Mouse (Mus musculus) midbrain, embryonic 13.5 days (tissue): ENCODE data around the gene Uchl5. TPM values are rescaled to one million over a fixed set of nuclear protein-coding genes. Genes with fewer than 3 reads are reported as not detected.

Source experiments
- ATAC-seq: fragments of 200-750 bp; cut with Nextera tagmentation; 2 replicates; pipeline ENCODE4 v1.8.0; 2017; ENCODE audit warnings: mild to moderate bottlenecking, moderate TSS enrichment, moderate library complexity
- H3K27ac ChIP-seq: fragments of 300-500 bp; sonication (generic); 2 replicates; pipeline ENCODE4 v1.5.1; 2015; ENCODE audit warnings: inconsistent platforms, mild to moderate bottlenecking, moderate library complexity
- H3K27me3 ChIP-seq: fragments of 300-500 bp; sonication (generic); 2 replicates; pipeline ENCODE4 v1.6.1; 2015; ENCODE audit warnings: mild to moderate bottlenecking, inconsistent platforms
- H3K36me3 ChIP-seq: fragments of 300-500 bp; sonication (generic); 2 replicates; pipeline ENCODE4 v1.6.1; 2015; ENCODE audit warnings: mild to moderate bottlenecking, inconsistent platforms
- H3K4me1 ChIP-seq: fragments of 300-500 bp; sonication (generic); replicated peaks from 2 replicates; pipeline ENCODE4 v1.6.1; 2015; ENCODE audit warnings: inconsistent platforms
- H3K4me2 ChIP-seq: fragments of 300-500 bp; sonication (generic); replicated peaks from 2 replicates; pipeline ENCODE4 v1.6.1; 2015; ENCODE audit warnings: moderate library complexity, mild to moderate bottlenecking, inconsistent platforms
- H3K4me3 ChIP-seq: fragments of 300-500 bp; sonication (generic); replicated peaks from 2 replicates; pipeline ENCODE4 v1.5.1; 2015; ENCODE audit warnings: mild to moderate bottlenecking, inconsistent platforms
- H3K9ac ChIP-seq: fragments of 300-500 bp; sonication (generic); replicated peaks from 2 replicates; pipeline ENCODE4 v1.6.1; 2015; ENCODE audit warnings: mild to moderate bottlenecking, inconsistent platforms
- H3K9me3 ChIP-seq: fragments of 300-500 bp; sonication (generic); 2 replicates; pipeline ENCODE4 v1.6.1; 2016; ENCODE audit warnings: mild to moderate bottlenecking, inconsistent platforms
- WGBS: fragments of 180-500 bp; shearing (Covaris S2); methylation state at CpG from one replicate; pipeline ENCODE4 v1.1.7; 2015; 5-methylcytosine and 5-hydroxymethylcytosine counted together
- polyA plus RNA-seq: library from polyadenylated mRNA; unstranded; fragments of >200 nt; fragmentation: Nextera tagmentation; extraction: Ambion mirVana; gene quantifications from 2 replicates; pipeline ENCODE4 v1.2.1, GENCODE M21; 2015

The Uchl5 gene
- polyA plus RNA-seq, result 69.1 and 79.4 TPM in 2 replicates

DNA sequence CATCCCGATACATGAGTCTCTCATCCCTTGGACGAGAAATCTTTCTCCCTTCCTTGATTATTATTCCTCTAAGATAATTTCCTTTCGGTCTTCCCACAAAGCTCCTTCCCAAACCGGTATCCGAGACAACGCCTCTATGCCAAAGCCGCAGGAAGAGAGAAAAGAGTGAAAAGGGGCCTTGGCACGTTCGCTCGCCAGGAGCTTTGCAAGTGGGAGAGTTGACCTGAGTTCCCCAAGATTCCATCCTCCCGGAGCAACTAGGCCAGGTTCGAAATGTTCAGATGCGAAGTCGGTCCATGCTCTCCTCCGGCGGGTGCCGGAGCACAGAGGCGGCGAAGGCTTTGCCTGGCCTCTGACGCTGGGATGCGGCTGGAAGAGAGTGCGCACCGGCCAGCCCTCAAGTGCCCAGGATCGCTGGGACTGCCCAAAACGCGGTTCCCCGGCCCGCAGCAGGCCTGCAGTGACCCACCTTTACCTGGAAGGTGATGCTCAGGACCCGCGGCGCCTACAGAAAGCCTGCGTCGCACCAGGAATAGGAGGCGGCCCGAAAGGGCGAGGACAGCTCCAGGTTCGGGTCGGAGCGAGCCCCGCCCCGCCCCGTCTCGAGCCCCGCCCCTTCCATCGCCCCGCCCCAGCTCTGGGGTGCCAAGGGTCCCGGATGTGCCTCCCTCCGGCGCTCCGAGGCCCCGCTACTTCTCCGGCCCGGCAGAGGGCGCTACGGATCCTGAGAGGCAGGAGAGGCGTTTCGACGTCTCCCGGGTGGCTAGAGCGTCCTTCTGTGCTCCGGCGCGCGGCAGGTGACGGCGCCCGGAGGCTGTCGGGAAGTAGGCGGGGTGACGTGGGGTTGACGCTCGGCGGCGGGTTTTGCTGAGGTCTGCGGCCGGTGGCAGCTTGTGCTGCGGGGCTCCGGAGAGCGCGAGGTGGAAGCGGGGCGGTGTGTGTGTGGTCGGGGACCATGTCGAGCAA lies at the start of gene Uchl5, which contains the start of gene Trove2:
Uchl5 (plus strand) TSS at position 827 of the 966 bp plus-strand sequence.
Trove2 (minus strand) TSS at position 623 of the 966 bp plus-strand sequence.
- Histone ChIP-seq H3K9ac (peak within 1 kb of the TSS; percentile 90), H3K4me3 (peak within 1 kb of the TSS; percentile 83), H3K36me3 (peaks cover 2% of the 10 kb centered on the region; the same call in 1 of the 2 replicates), H3K4me1 (peaks cover 50% of the 10 kb centered on the region), H3K27ac (peak within 1 kb of the TSS; percentile 76), H3K4me2 (peak within 1 kb of the TSS; percentile 83), H3K9me3 (no peaks in the 10 kb centered on the region), H3K27me3 (no peaks in the 10 kb centered on the region)
- under 1% methylated on average over 78 of the region's 84 CpGs for WGBS
- ATAC-seq, result peak; percentile 98

DNA sequence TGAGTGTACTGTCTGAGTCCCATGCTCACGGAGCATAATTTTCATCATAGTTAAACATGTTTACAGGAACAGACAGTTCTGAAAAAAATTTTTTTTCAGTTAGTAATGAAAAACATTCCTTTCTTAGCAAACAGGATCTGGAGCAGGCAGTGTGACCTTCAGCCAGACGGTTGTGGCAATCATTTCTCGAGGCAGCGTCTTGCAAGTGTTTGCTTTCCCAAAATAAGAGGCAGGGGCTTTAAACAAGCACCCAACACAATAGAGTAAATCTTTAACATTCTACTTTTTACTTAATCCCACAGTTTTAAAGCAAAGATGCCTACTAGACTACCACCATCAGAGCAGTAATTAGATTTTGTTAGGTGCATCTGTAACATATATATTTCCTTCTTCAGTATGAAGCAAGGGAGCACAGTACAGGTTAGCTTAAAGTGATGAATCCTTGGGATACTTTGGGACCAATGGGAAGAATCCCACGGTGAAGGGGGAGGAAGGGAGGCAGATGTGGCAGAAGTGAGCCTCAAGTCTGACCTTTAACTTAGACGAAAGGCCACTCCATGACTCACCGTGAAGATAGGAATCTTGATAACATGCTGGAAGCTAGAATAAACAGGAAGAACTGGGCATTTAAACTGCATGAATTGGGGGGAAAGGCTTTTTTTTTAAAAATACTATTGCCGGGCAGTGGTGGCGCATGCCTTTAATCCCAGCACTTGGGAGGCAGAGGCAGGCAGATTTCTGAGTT lies 49.2 kb upstream of the Uchl5 start:
- H3K4me1 ChIP-seq, result no peaks in the 10 kb centered on the region
- no peaks in the 10 kb centered on the region for H3K9me3 ChIP-seq
- H3K4me3 ChIP-seq, result no peak overlapping the region
- ATAC-seq, result no peak
- no peaks in the 10 kb centered on the region for H3K27me3 ChIP-seq
- H3K9ac ChIP-seq, result no peak overlapping the region
- H3K4me2 ChIP-seq, result no peak overlapping the region
- 85% methylated on average over 9 of the region's 9 CpGs for WGBS
- no peak overlapping the region for H3K27ac ChIP-seq
- H3K36me3 ChIP-seq, result no peaks in the 10 kb centered on the region

DNA sequence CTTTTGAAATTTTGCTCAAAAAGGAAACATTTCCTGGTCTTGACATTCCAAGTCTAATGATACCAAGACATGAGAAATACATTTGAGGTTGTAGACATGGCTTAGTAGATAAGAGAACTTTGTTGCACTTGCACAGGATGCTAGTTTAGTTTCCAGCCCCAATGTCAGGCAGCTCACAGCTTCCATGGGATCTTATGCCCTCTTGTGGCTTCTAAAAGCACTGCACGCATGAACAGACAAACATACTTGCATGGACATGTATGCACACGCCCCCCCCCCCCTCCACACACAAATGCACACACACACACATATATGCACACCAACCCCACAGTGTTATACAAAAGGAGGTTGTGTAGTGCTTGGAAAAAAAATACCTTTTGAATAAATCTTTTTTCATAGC lies 46.2 kb upstream of the Uchl5 start:
- Histone ChIP-seq H3K4me3 (no peak overlapping the region), H3K9ac (no peak overlapping the region), H3K27ac (no peak overlapping the region), H3K9me3 (no peaks in the 10 kb centered on the region), H3K4me2 (no peak overlapping the region), H3K27me3 (no peaks in the 10 kb centered on the region), H3K36me3 (no peaks in the 10 kb centered on the region), H3K4me1 (no peaks in the 10 kb centered on the region)
- 86% methylated on average over 2 of the region's 2 CpGs for WGBS
- ATAC-seq, result no peak

DNA sequence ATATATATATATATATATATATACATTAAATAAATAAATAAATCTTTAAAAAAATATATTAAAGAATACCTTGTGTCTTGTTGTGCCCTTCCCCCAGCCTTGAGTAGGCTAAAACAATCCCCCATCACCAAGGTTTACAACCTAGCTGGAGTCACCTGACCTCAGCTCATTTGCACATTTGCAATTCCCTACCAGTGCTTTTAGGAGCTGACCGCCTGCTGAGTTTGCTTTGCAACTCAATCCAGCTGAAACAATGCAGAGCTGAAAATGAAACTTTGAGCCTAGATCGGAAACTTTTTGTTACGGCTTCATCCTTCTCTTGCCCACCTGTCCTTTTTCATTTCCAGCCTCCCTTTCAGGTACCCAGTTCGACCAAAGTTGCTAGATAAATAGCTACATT lies 45.4 kb upstream of the Uchl5 start:
- Histone ChIP-seq H3K27me3 (no peaks in the 10 kb centered on the region; the same call in 1 of the 2 replicates), H3K9me3 (no peaks in the 10 kb centered on the region), H3K27ac (no peak overlapping the region), H3K36me3 (no peaks in the 10 kb centered on the region), H3K4me2 (no peak overlapping the region), H3K9ac (no peak overlapping the region), H3K4me3 (no peak overlapping the region), H3K4me1 (no peaks in the 10 kb centered on the region)
- 50% methylated on average over 4 of the region's 4 CpGs for WGBS
- ATAC-seq, result no peak

DNA sequence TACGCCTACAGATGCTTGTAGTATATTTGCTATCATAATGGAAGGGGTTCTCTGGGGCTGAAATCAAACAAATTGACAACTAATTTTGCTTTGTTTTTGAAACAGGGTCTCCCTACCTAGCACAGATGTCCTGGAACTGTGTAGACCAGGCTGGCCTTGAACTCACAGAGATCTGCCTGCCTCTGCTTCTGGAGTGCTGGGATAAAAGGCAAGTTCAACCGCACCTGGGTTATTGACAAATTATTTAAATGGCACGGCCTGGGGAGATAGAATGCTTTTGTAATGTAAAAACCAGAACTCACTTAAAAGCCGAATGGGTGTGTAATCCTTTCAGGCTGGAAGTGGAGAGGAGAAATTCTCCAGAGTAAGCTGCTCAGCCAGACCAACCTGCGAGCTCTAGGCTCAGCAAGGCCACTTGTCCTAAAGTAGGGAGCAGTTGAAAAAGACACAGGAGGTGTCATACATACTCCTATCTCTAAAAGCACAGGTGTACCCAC lies 43.1 kb upstream of the Uchl5 start:
- WGBS, result 67% methylated on average over 5 of the region's 5 CpGs
- H3K9me3 ChIP-seq, result no peaks in the 10 kb centered on the region
- no peak overlapping the region for H3K9ac ChIP-seq
- H3K4me2 ChIP-seq, result no peak overlapping the region
- H3K4me1 ChIP-seq, result no peaks in the 10 kb centered on the region
- H3K4me3 ChIP-seq, result no peak overlapping the region
- no peak overlapping the region for H3K27ac ChIP-seq
- no peak for ATAC-seq
- H3K27me3 ChIP-seq, result no peaks in the 10 kb centered on the region; the same call in 1 of the 2 replicates
- H3K36me3 ChIP-seq, result no peaks in the 10 kb centered on the region

DNA sequence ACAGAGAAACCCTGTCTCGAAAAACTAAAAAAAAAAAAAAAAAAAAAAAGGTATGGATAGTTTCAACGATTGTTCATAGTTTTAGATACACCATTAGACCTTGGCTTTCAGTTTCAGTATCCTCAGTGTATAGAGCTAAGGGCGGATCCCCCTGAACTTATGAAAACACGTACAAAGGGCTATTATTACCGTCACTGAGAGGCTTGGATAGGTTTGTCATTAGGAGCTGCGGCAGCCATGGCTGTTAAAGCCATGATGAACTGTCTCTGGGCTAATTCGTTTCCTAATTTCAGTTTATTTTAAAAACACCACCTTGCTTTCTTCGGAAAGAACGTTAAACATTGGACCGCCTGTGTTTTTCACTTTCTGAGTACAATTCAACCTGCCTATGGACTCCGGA lies 38.3 kb upstream of the Uchl5 start:
- ATAC-seq, result peak; percentile 49
- Histone ChIP-seq H3K36me3 (peaks cover 13% of the 10 kb centered on the region), H3K9ac (peak overlapping the region; percentile 81), H3K9me3 (no peaks in the 10 kb centered on the region), H3K4me2 (peak overlapping the region; percentile 77), H3K4me3 (peak overlapping the region; percentile 69), H3K27me3 (no peaks in the 10 kb centered on the region; the same call in 1 of the 2 replicates), H3K27ac (peak overlapping the region; percentile 88), H3K4me1 (peaks cover 15% of the 10 kb centered on the region)
- 28% methylated on average over 11 of the region's 11 CpGs for WGBS

DNA sequence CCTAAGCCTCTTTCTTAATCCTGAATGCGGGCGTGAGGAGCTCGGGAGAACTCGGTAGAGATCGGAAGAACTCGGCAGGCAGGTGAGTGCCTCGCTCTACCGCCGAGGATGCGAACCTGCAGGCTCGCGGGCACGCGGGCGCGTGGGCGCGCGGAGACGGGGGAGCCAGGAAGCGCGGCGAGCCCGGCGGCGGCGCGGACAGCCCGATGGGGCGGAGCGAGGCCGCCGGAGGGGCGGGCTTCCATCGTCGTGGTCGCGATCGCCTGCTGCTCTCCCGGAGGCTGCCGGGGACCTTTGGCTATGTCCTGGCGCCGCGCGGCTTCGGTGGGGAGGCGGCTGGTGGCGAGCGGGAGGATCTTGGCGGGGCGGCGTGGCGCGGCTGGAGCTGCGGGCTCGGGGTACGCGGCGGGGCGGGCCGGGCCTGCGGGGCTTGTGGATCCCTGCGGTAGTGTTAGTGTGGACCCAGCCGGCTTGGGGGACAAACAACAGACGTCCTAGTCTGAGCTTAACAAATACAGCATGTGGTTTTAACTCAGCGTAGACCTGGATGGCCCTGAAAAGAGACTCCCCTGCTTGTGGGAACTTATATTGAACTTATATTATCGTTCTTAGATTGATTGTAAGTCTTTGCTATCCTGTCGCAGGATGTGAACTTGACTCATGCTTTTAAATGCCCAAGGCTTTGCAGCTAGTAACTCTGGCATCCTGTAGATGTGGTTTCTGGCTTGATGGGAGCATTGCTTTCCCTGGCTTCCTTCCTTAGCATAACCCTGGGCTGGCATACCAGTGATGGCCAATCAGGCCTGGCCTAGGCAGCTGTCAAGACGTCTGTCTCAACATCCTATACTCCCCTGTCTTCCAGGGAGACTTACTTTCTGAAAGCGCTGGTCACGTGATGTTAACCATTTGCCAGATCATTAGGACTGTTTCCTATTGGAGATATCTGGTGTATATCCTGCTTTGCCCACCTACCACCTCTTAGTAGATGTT lies 37.4 kb upstream of the Uchl5 start:
- Histone ChIP-seq H3K27me3 (no peaks in the 10 kb centered on the region; the same call in 1 of the 2 replicates), H3K9ac (peak overlapping the region; percentile 81), H3K27ac (peak overlapping the region; percentile 88), H3K4me1 (peaks cover 15% of the 10 kb centered on the region), H3K9me3 (no peaks in the 10 kb centered on the region), H3K4me2 (peak overlapping the region; percentile 77), H3K4me3 (peak overlapping the region; percentile 69), H3K36me3 (peaks cover 19% of the 10 kb centered on the region)
- WGBS, result under 1% methylated on average over 67 of the region's 71 CpGs
- peak; percentile 92 for ATAC-seq

DNA sequence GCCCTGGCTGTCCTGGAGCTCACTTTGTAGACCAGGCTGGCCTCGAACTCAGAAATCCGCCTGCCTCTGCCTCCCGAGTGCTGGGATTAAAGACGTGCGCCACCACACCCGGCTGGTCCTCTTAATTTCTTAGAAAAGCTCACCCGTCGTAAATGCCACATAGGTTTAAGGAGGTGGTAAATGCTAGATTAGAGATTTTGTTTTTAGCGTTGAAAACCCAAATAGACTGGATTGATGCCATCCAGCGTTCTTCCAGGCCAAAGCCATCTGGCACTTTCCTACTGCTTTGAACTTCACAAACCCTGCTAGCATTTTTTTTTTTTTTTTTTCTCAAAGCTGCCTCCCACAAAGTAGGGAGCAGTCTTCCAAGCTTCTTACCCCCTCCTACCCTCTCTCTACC lies 36.5 kb upstream of the Uchl5 start:
- no peak for ATAC-seq
- peaks cover 15% of the 10 kb centered on the region for H3K4me1 ChIP-seq
- WGBS, result 90% methylated on average over 10 of the region's 10 CpGs
- H3K27me3 ChIP-seq, result no peaks in the 10 kb centered on the region; the same call in 1 of the 2 replicates
- H3K27ac ChIP-seq, result no peak overlapping the region
- H3K4me3 ChIP-seq, result no peak overlapping the region; the same call in 1 of the 2 replicates
- H3K4me2 ChIP-seq, result peak overlapping the region; percentile 77; the same call in 1 of the 2 replicates
- H3K9me3 ChIP-seq, result no peaks in the 10 kb centered on the region
- H3K9ac ChIP-seq, result no peak overlapping the region
- H3K36me3 ChIP-seq, result peaks cover 28% of the 10 kb centered on the region

DNA sequence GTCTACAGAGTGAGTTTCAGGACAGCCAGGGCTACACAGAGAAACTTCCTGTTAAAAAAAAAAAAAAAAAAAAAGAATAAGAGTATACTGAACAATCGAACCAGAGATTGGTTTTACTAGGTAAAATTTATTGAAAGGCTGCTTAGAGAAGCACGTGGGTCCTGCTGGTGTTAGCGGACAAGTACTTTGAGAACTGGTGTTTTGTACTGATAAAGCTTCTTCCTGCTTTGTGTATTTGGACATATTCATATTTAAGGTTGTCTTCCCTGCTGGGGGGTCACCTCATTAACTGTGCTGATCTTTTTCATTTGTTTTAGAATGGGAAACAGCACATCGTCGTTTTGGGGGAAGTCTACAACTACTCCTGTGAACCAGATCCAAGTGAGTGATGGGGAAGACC lies 35.7 kb upstream of the Uchl5 start:
- H3K36me3 ChIP-seq, result peaks cover 36% of the 10 kb centered on the region
- H3K9ac ChIP-seq, result no peak overlapping the region
- H3K9me3 ChIP-seq, result no peaks in the 10 kb centered on the region
- no peaks in the 10 kb centered on the region; the same call in 1 of the 2 replicates for H3K27me3 ChIP-seq
- H3K4me3 ChIP-seq, result no peak overlapping the region
- WGBS, result 93% methylated on average over 5 of the region's 5 CpGs
- no peak for ATAC-seq
- H3K4me2 ChIP-seq, result no peak overlapping the region
- H3K27ac ChIP-seq, result no peak overlapping the region
- H3K4me1 ChIP-seq, result peaks cover 15% of the 10 kb centered on the region

DNA sequence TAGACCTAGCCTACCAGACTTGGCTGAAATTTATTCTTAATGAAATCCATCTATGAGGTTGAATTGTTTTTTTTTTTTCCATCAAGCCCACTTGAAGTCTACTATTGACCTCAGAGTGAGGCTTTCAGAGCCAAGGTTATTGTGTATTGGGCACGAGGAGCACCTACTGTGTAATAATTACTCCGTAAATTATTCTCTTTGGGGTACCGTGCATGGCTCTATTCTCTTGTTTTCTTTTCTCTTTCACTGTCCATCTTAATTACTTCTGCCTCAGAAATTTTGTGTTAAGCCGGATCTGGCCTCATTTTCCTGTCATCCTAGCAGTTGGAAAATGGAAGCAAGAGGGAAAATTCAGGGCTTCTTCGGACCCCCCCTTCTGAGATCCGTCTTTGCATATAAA lies 34.9 kb upstream of the Uchl5 start:
- Histone ChIP-seq H3K4me2 (no peak overlapping the region), H3K4me1 (peaks cover 15% of the 10 kb centered on the region), H3K9me3 (no peaks in the 10 kb centered on the region), H3K4me3 (no peak overlapping the region), H3K27ac (no peak overlapping the region), H3K27me3 (no peaks in the 10 kb centered on the region), H3K9ac (no peak overlapping the region), H3K36me3 (peaks cover 44% of the 10 kb centered on the region)
- 61% methylated on average over 6 of the region's 6 CpGs for WGBS
- ATAC-seq, result no peak

DNA sequence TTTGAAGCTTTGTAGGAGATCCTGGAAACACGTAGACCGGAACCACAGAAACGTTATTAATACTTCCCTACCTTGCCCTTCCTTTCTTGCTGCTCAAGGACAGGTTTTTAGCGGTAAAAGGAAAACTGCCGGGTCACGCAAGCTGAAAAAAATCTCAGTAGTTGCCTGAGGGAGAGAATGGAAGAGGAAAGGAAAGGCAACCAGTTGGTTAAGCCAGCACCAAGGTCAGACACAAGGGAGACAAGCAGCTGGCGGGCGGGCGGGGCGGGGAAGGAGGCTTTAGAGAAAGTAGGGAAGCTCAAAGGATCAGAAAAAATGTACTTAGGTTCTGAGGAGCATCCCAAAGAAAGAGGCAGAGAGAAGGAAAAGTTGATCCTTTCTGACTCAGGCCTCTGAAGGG lies 31.2 kb upstream of the Uchl5 start:
- H3K27me3 ChIP-seq, result no peaks in the 10 kb centered on the region
- ATAC-seq, result no peak
- 91% methylated on average over 10 of the region's 10 CpGs for WGBS
- no peak overlapping the region for H3K4me2 ChIP-seq
- H3K9ac ChIP-seq, result no peak overlapping the region
- H3K9me3 ChIP-seq, result no peaks in the 10 kb centered on the region
- H3K4me3 ChIP-seq, result no peak overlapping the region
- H3K27ac ChIP-seq, result no peak overlapping the region
- H3K36me3 ChIP-seq, result peaks cover 57% of the 10 kb centered on the region
- peaks cover 4% of the 10 kb centered on the region; the same call in 1 of the 2 replicates for H3K4me1 ChIP-seq
